Mouse (Mus musculus): Measurements from ENCODE around the gene Hist1h4d. TPM values are rescaled to one million over a fixed set of nuclear protein-coding genes. Genes with fewer than 3 reads are reported as not detected.

Gene Hist1h4d
- polyA plus RNA-seq, 1 experiment from 2014 or later = 65.8 TPM

GRCm38 (mm10) chr13:23595185-23595584 is 13.8 kb downstream of the Hist1h4d start:
- 77% methylated on average over 2 of the region's 2 CpGs for WGBS
- H3K9me3 ChIP-seq = no peaks in the 10 kb centered on the region
- ATAC-seq (ENCODE audit: low FRiP score, low read depth) = no peak
- H3K27me3 ChIP-seq (replicated peaks) = no peaks in the 10 kb centered on the region
- H3K9ac ChIP-seq = no peak overlapping the region
- H3K4me2 ChIP-seq (replicated peaks) = no peak overlapping the region
- no peaks in the 10 kb centered on the region for H3K4me1 ChIP-seq
- H3K27ac ChIP-seq = no peak overlapping the region
- H3K4me3 ChIP-seq = no peak overlapping the region
- no peaks in the 10 kb centered on the region for H3K36me3 ChIP-seq

- H3K4me3 ChIP-seq = no peak overlapping the region
- WGBS = 86% methylated on average over 7 of the region's 7 CpGs
- no peak overlapping the region for H3K27ac ChIP-seq
- no peak overlapping the region for H3K9ac ChIP-seq
- H3K27me3 ChIP-seq (replicated peaks) = no peaks in the 10 kb centered on the region
- no peaks in the 10 kb centered on the region for H3K9me3 ChIP-seq
- no peak for ATAC-seq (ENCODE audit: low FRiP score, low read depth)
- H3K36me3 ChIP-seq = no peaks in the 10 kb centered on the region
- no peak overlapping the region for H3K4me2 ChIP-seq (replicated peaks)
- H3K4me1 ChIP-seq = no peaks in the 10 kb centered on the region
These were observed 14.4 kb downstream of the Hist1h4d start for GRCm38 (mm10) chr13:23595622-23596372.

- 7% methylated on average over 9 of the region's 9 CpGs for WGBS
- H3K9me3 ChIP-seq = no peaks in the 10 kb centered on the region
- H3K4me3 ChIP-seq = no peak overlapping the region
- no peaks in the 10 kb centered on the region for H3K27me3 ChIP-seq (replicated peaks)
- no peaks in the 10 kb centered on the region for H3K4me1 ChIP-seq
- no peak for ATAC-seq (ENCODE audit: low FRiP score, low read depth)
- no peak overlapping the region for H3K9ac ChIP-seq
- H3K4me2 ChIP-seq (replicated peaks) = no peak overlapping the region
- no peaks in the 10 kb centered on the region for H3K36me3 ChIP-seq
- no peak overlapping the region for H3K27ac ChIP-seq
These were observed 16.6 kb downstream of the Hist1h4d start for GRCm38 (mm10) chr13:23597957-23598356.

- Histone ChIP-seq H3K27me3 (replicated peaks) (no peaks in the 10 kb centered on the region), H3K4me1 (no peaks in the 10 kb centered on the region), H3K36me3 (no peaks in the 10 kb centered on the region), H3K4me2 (replicated peaks) (no peak overlapping the region), H3K9me3 (no peaks in the 10 kb centered on the region), H3K4me3 (no peak overlapping the region), H3K27ac (no peak overlapping the region), H3K9ac (no peak overlapping the region)
- ATAC-seq (ENCODE audit: low FRiP score, low read depth) = no peak
- 84% methylated on average over 7 of the region's 7 CpGs for WGBS
These were observed 21.8 kb downstream of the Hist1h4d start for GRCm38 (mm10) chr13:23603182-23603699.

- Histone ChIP-seq H3K27me3 (replicated peaks) (no peaks in the 10 kb centered on the region), H3K4me3 (no peak overlapping the region), H3K4me1 (no peaks in the 10 kb centered on the region), H3K4me2 (replicated peaks) (no peak overlapping the region), H3K9me3 (no peaks in the 10 kb centered on the region), H3K27ac (no peak overlapping the region), H3K9ac (no peak overlapping the region), H3K36me3 (no peaks in the 10 kb centered on the region)
- ATAC-seq (ENCODE audit: low FRiP score, low read depth) = no peak
- WGBS = 88% methylated on average over 3 of the region's 3 CpGs
These were observed 23.1 kb downstream of the Hist1h4d start for GRCm38 (mm10) chr13:23604452-23604851.

GRCm38 (mm10) chr13:23605052-23605451 is 23.7 kb downstream of the Hist1h4d start:
- Histone ChIP-seq H3K36me3 (no peaks in the 10 kb centered on the region), H3K4me3 (no peak overlapping the region), H3K9me3 (no peaks in the 10 kb centered on the region), H3K4me1 (no peaks in the 10 kb centered on the region), H3K27ac (no peak overlapping the region), H3K4me2 (replicated peaks) (no peak overlapping the region), H3K9ac (no peak overlapping the region), H3K27me3 (replicated peaks) (no peaks in the 10 kb centered on the region)
- 91% methylated on average over 3 of the region's 3 CpGs for WGBS
- no peak for ATAC-seq (ENCODE audit: low FRiP score, low read depth)

- no peaks in the 10 kb centered on the region for H3K9me3 ChIP-seq
- H3K36me3 ChIP-seq = no peaks in the 10 kb centered on the region
- H3K27ac ChIP-seq = no peak overlapping the region
- H3K4me2 ChIP-seq (replicated peaks) = no peak overlapping the region
- no peaks in the 10 kb centered on the region for H3K4me1 ChIP-seq
- no peaks in the 10 kb centered on the region for H3K27me3 ChIP-seq (replicated peaks)
- no peak for ATAC-seq (ENCODE audit: low FRiP score, low read depth)
- no peak overlapping the region for H3K9ac ChIP-seq
- H3K4me3 ChIP-seq = no peak overlapping the region
- 86% methylated on average over 4 of the region's 4 CpGs for WGBS
These were observed 27.8 kb downstream of the Hist1h4d start for GRCm38 (mm10) chr13:23609209-23609608.

GRCm38 (mm10) chr13:23609844-23610243 is 28.4 kb downstream of the Hist1h4d start:
- no peak for ATAC-seq (ENCODE audit: low FRiP score, low read depth)
- Histone ChIP-seq H3K4me1 (no peaks in the 10 kb centered on the region), H3K9me3 (no peaks in the 10 kb centered on the region), H3K36me3 (no peaks in the 10 kb centered on the region), H3K9ac (no peak overlapping the region), H3K4me2 (replicated peaks) (no peak overlapping the region), H3K27me3 (replicated peaks) (no peaks in the 10 kb centered on the region), H3K27ac (no peak overlapping the region), H3K4me3 (no peak overlapping the region)

GRCm38 (mm10) chr13:23610393-23610792 is 29.0 kb downstream of the Hist1h4d start:
- 77% methylated on average over 2 of the region's 2 CpGs for WGBS
- no peaks in the 10 kb centered on the region for H3K4me1 ChIP-seq
- no peaks in the 10 kb centered on the region for H3K36me3 ChIP-seq
- no peak overlapping the region for H3K27ac ChIP-seq
- H3K9ac ChIP-seq = no peak overlapping the region
- H3K9me3 ChIP-seq = no peaks in the 10 kb centered on the region
- ATAC-seq (ENCODE audit: low FRiP score, low read depth) = no peak
- no peak overlapping the region for H3K4me2 ChIP-seq (replicated peaks)
- no peak overlapping the region for H3K4me3 ChIP-seq
- no peaks in the 10 kb centered on the region for H3K27me3 ChIP-seq (replicated peaks)

- Histone ChIP-seq H3K27me3 (replicated peaks) (no peaks in the 10 kb centered on the region), H3K4me1 (no peaks in the 10 kb centered on the region), H3K4me3 (no peak overlapping the region), H3K36me3 (no peaks in the 10 kb centered on the region), H3K9me3 (no peaks in the 10 kb centered on the region), H3K4me2 (replicated peaks) (no peak overlapping the region), H3K9ac (no peak overlapping the region), H3K27ac (no peak overlapping the region)
- WGBS = 87% methylated on average over 3 of the region's 3 CpGs
- ATAC-seq (ENCODE audit: low FRiP score, low read depth) = no peak
These were observed 30.2 kb downstream of the Hist1h4d start for GRCm38 (mm10) chr13:23611638-23612037.

GRCm38 (mm10) chr13:23620056-23620732 is 38.8 kb downstream of the Hist1h4d start:
- no peaks in the 10 kb centered on the region for H3K27me3 ChIP-seq (replicated peaks)

GRCm38 (mm10) chr13:23620733-23621531 is 39.5 kb downstream of the Hist1h4d start, which contains the start of gene Hist1h2be:
TSS of gene Hist1h2be (minus strand) at chr13:23621124.
- H3K27me3 ChIP-seq (replicated peaks) = no peaks in the 10 kb centered on the region
- peak; percentile 80 for ATAC-seq (ENCODE audit: low FRiP score, low read depth)
- WGBS = 2% methylated on average over 27 of the region's 27 CpGs
- H3K4me1 ChIP-seq = peaks cover 11% of the 10 kb centered on the region; the same call in 1 of the 2 replicates
- H3K9ac ChIP-seq = peak within 1 kb of the TSS; percentile 92
- peak within 1 kb of the TSS; percentile 68 for H3K4me3 ChIP-seq
- peak within 1 kb of the TSS; percentile 93 for H3K27ac ChIP-seq
- no peaks in the 10 kb centered on the region for H3K9me3 ChIP-seq
- H3K4me2 ChIP-seq (replicated peaks) = peak within 1 kb of the TSS; percentile 95
- H3K36me3 ChIP-seq = no peaks in the 10 kb centered on the region

More at GRCm38 (mm10) chr13:23620056-23620732, 38.8 kb downstream of the Hist1h4d start:
- Histone ChIP-seq H3K9ac (peak overlapping the region; percentile 56), H3K4me2 (replicated peaks) (peak overlapping the region; percentile 95), H3K27ac (peak overlapping the region; percentile 70; the same call in 1 of the 2 replicates), H3K36me3 (no peaks in the 10 kb centered on the region), H3K4me3 (peak overlapping the region; percentile 40), H3K9me3 (no peaks in the 10 kb centered on the region), H3K4me1 (peaks cover 11% of the 10 kb centered on the region; the same call in 1 of the 2 replicates)
- 53% methylated on average over 12 of the region's 12 CpGs for WGBS
- ATAC-seq (ENCODE audit: low FRiP score, low read depth) = no peak
